Mouse (Mus musculus) monocyte, adult 2 months (primary cell): ENCODE measurements at regions not wholly inside any gene's neighbourhood (a gene's known extent, or its start where the extent isn't known, plus 50 kb on each side); places are given as distances from the start of the nearest gene placed in this dataset.

Source experiments
- DNase-seq, 2 experiments: peaks; one replicate each; pipeline ENCODE4 v3.0.0; 2022; ENCODE audit warnings: low spot score in 2 of 2, low read depth in 1 of 2

GRCm38 (mm10) chr15:60762071-60762470 lies 91.5 kb downstream of the Fam84b start:
- no peak for DNase-seq

GRCm38 (mm10) chr15:60760015-60760437 lies 93.6 kb downstream of the Fam84b start:
- peak in 1 of 2 experiments; percentile 16 for DNase-seq

DNA sequence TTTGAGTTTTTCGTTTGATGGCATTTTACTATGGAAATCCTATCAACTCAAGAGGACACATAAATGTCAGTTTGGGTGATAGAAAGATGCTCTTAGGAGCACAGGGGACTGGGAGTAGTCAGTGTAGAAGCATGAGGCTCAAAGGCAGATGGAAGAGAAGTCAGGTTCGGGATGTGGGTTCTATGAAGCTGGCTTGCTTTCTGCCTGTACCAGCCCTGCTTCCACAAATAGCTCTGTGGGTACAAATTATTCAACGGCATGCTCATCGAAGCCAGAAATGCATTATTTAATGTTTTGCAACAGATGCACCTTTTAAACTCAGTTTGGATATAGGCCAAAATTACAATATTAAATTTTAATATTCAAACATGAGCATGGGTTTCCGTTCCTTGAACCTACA lies 99.3 kb downstream of the Fam84b start:
- no peak for DNase-seq

GRCm38 (mm10) chr15:60739598-60739997 lies 114.0 kb downstream of the Fam84b start:
- no peak for DNase-seq

DNA sequence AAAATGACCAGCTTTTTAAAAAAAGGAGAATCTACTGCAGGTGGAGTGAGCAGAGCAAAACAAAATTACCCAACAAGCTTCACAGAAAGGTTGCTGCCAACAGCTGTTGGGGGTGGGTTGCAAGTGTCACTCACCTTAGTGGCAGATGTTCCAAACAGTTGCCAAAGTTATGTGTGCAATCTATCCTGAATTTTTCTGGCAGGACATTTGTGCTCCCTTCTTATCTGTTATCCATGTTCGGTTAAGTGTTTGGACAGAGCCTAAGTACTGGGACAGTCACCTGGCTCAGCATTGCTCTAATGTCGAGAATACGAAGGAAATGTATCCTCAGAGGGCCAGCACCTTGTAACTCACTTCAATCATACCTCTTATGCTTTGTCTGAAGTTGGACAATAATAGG lies 115.3 kb downstream of the Fam84b start:
- DNase-seq: no peak

GRCm38 (mm10) chr15:60732416-60732815 lies 121.2 kb downstream of the Fam84b start:
- no peak for DNase-seq

DNA sequence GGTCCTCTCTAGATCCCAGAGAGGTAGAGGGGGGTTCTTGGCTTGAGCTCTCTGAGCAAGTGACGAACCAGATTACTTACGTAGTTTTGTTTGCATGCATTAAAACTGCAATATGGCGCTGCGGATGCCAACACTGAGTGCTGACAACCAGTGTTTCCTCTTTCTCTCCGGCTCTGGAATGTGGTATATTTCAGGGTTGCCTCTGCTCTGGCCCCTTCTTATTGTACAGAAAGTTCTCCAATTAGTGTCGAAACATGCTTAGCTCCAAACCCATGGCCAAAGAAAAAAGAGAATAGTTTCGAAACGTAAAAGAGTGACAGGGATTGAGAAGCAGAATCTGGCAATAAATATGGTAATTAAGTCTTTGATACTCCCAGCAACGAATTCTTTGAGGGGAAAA lies 124.8 kb downstream of the Fam84b start:
- no peak for DNase-seq

- no peak for DNase-seq
These were observed 125.2 kb downstream of the Fam84b start for GRCm38 (mm10) chr15:60728337-60728736.

- no peak for DNase-seq
These were observed 134.2 kb downstream of the Fam84b start for GRCm38 (mm10) chr15:60719332-60719731.

DNA sequence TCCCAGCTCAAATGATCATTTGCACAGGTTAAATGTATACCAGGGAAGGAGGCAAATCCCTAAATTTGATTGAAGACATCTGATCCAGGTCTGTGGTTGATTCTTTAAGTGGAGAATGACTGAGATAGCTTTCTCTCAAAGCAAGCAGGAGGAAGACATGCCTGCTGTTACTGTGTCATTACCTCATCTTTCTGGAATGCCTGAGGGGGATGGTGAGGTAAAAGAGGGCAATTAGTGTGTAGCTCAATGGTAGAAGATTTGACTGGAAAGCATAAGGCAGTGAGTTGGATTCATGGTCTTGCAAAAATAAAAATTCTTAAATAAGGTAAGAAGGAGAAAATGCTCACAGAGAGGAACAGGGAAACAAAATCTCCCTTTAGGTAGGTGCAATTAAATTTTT lies 144.9 kb downstream of the Fam84b start:
- DNase-seq: no peak

DNA sequence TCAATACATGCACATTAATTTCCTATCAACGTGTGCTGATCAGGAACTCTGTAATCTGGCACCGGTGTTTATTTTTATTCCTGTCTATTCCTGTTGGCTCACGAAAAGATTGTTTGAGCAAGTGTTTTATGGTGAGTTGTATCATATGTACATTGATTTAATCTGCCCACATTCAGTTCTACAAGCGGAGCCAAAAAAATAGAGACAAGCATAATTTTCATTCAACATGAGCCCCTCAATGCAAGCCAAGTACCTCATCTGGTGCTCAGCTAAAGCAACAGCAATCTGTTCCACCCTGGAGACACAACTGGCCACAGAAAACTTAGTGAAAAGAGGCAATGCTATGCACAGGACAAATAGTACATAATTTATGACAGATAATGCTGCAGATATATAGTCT lies 147.6 kb downstream of the Fam84b start:
- no peak for DNase-seq

DNA sequence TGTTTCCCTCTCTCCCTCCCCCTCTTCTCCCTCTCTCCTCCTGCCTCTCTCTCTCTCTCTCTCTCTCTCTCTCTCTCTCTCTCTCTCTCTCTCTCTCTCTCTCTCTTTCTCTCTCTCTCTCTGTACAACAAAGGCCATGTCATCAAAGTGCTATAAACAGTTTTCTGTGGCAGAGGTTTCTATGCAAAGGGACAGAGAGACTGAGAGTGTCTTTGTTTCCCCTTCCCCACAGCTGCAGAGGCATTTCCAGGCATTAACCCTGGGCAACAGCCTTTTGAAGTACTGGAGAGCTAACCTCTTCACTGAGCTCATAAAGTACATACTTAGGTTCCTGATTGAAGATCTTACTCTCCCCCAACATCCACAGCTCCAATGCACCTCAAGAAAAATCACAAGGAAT lies 152.3 kb downstream of the Fam84b start:
- DNase-seq: no peak

DNA sequence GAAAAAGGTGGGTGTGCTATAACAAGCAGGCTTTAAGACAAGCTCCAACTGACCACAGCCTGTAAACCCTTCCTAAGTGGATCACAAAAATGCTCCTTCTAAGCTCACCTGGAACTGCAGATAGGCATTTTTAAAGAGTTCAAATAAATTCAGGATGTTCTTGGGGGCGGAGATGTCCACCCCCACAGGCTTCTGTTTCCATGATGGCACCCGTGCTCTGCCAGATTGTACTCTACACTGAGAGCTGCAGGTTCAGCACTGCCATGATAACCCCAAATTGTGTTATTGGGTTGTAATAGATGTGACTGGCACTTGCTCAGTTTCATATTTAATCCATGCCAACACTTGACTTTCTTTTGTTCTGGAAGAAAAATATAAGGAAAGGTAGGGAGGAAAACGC lies 158.8 kb downstream of the Fam84b start:
- DNase-seq: no peak

- no peak for DNase-seq
These were observed 159.7 kb downstream of the Fam84b start for GRCm38 (mm10) chr15:60693751-60694500.

DNA sequence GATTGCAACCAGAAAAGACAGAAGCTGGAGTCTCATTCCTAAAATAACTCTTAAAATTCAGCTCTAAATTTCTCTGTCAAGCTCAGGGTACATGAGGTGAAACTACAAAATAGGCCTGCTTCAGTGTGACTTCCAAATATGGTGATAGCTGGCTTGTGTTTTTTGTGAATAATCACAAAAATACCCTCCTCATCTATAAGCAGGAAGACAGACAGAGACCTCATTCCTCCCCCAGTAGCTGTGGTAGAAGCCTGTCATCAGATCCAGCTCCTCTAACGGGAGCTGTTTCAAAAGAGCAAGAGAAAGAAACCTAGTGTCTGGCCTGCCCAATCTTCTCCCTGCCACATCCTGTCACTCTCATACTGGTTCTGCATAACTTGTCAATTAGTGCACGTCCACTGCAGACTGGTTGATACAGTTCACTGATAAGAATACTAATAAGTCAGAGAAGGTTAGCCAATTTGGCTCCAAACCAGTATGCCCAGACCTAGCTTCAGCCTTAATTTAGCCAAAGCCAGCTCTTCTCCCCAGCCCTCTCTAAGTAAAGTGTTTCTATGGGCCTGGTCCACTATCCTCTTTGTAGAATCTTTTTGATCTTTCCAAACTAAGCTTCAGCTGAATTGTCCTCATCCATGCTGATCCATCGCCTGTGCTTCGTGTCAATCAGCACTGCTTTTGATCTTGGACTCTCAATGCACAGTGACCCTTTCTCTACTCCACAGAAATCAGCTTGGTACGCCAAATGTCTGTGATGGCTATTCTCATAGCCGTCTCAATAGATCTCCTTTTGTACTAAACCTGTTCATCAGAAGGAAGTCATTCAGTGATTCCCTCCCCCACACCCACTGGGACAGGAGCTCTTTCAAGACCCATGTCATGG lies 160.6 kb downstream of the Fam84b start:
- DNase-seq: no peak

GRCm38 (mm10) chr15:60692149-60692548 lies 161.4 kb downstream of the Fam84b start:
- no peak for DNase-seq

- no peak for DNase-seq
These were observed 176.2 kb downstream of the Fam84b start for GRCm38 (mm10) chr15:60677397-60677796.

DNA sequence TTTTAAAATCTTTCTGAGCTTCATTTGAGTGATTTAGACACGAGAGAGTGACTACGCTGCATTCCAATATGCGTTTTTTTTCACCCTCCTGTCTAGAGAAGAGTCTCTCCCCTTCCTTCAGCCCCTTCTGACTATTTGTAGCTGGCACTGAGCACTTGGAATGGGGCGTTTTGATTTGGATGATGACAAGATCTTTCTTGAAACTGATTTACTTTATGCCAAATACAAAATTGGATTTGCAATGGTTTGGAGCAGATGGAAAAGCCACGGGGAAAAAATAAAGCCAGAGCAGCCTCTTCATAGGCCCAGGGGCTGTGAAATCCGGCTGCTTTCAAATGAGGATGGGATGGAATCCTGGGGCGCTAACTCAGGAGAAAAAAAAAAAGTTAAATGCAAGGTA lies 196.0 kb downstream of the Fam84b start:
- DNase-seq: no peak

GRCm38 (mm10) chr15:60655113-60655512 lies 198.5 kb downstream of the Fam84b start:
- no peak for DNase-seq

DNA sequence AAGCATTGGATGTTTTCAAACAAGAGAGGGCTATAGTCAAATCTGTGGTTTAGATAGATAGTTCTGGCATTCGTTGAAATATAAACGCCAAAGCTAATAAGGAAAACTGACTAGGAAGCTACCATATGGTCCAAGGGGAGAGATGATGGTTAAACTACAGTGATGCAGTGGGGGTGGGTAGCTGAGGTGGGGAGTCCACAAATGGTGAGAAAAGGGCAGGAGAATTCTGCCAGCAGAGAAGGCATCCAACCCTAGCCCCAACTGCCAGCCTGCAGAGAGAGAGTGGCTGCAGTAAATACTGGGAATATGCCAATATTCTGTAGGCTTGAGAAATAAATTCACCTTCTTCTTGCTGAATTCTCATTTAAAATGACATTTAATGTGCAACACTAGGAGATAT lies 204.3 kb downstream of the Fam84b start:
- no peak for DNase-seq

GRCm38 (mm10) chr15:60641770-60642169 lies 211.8 kb downstream of the Fam84b start:
- no peak for DNase-seq

GRCm38 (mm10) chr15:60633457-60633850 lies 220.1 kb downstream of the Fam84b start:
- DNase-seq: no peak
